Mouse (Mus musculus) heart, postnatal 25 days (tissue): Measurements from ENCODE around the gene Lsm10. TPM values are rescaled to one million over a fixed set of nuclear protein-coding genes. Genes with fewer than 3 reads are reported as not detected.

ENCODE experiments used
- total RNA-seq, 2 experiments: library from RNA; stranded (reverse); gene quantifications; 2 replicates each; pipeline ENCODE4 v1.2.3; 2021

The Lsm10 gene
- total RNA-seq, 2 experiments from 2014 or later: 10.7 to 12.1 TPM

Other genes starting within 250 kb of the Lsm10 start
- under 1 TPM; 0.84 to 0.91 TPM for gene Csf3r, start 72.1 kb upstream of the Lsm10 start, total RNA-seq
- 10 to 100 TPM; 81.2 to 83.1 TPM for gene Mrps15, start 49.7 kb upstream of the Lsm10 start, total RNA-seq
- 1 to 10 TPM; 1.1 to 1.7 TPM for gene Oscp1, start 38.1 kb upstream of the Lsm10 start, total RNA-seq
- gene Stk40, start 7.3 kb downstream of the Lsm10 start, total RNA-seq: 10 to 100 TPM; 37.6 to 38.7 TPM
- gene Eva1b, start 51.1 kb downstream of the Lsm10 start, total RNA-seq: 10 to 100 TPM; 15.2 to 17.6 TPM
- 1 to 10 TPM; 1.9 to 3.1 TPM for gene Sh3d21, start 66.9 kb downstream of the Lsm10 start, total RNA-seq
- gene Thrap3, start 106.1 kb downstream of the Lsm10 start, total RNA-seq: 100 to 1,000 TPM; 108 to 111 TPM
- 100 to 1,000 TPM; 255 to 285 TPM for gene Map7d1, start 159.7 kb downstream of the Lsm10 start, total RNA-seq
- gene Trappc3, start 165.7 kb downstream of the Lsm10 start, total RNA-seq: 10 to 100 TPM; 43.2 to 47.1 TPM
- under 1 TPM; 0.75 to 0.81 TPM for gene Col8a2, start 190.2 kb downstream of the Lsm10 start, total RNA-seq
- 10 to 100 TPM; 11.4 to 11.9 TPM for gene Adprhl2, start 225.1 kb downstream of the Lsm10 start, total RNA-seq
- gene Tekt2, start 229.1 kb downstream of the Lsm10 start, total RNA-seq: under 1 TPM; 0.28 to 0.44 TPM